Mouse (Mus musculus): Measurements from ENCODE around the gene Cldn14. TPM values are rescaled to one million over a fixed set of nuclear protein-coding genes. Genes with fewer than 3 reads are reported as not detected.
"Not testable (repeated sequence)": the region's sequence is repeated elsewhere in the genome, so short reads cannot be mapped to it uniquely, and the experiment has no call there.

Cldn14 gene
- polyA plus RNA-seq, 1 experiment from 2014 or later: not detected

- ATAC-seq (peak; percentile 40; the same call in 1 of the 2 replicates), DNase-seq (ENCODE audit: low spot score) (peak; percentile 74)
- Histone ChIP-seq H3K27ac (ENCODE audit: low read depth, low read length) (no peak overlapping the region), H3K36me3 (ENCODE audit: control insufficient read depth, insufficient read depth, low read length) (no peaks in the 10 kb centered on the region), H3K9ac (ENCODE audit: low read length) (no peak overlapping the region), H3K4me3 (ENCODE audit: low read depth, low read length) (no peak overlapping the region), H3K27me3 (replicated peaks; ENCODE audit: control insufficient read depth, insufficient read depth, low read length) (no peaks in the 10 kb centered on the region; the same call in 1 of the 2 replicates), H3K9me3 (replicated peaks; ENCODE audit: control insufficient read depth, low read length) (no peaks in the 10 kb centered on the region), H3K4me1 (ENCODE audit: control insufficient read depth, insufficient read depth, low read length) (peaks cover 10% of the 10 kb centered on the region), H3K4me2 (ENCODE audit: low read length) (no peak overlapping the region)
- WGBS: 67% methylated on average over 12 of the region's 12 CpGs
Observed at GRCm38 (mm10) chr16:94038272-94038985, 29.8 kb upstream of the Cldn14 start.

- Histone ChIP-seq H3K4me2 (ENCODE audit: low read length) (no peak overlapping the region), H3K27ac (ENCODE audit: low read depth, low read length) (no peak overlapping the region), H3K4me1 (ENCODE audit: control insufficient read depth, insufficient read depth, low read length) (peaks cover 10% of the 10 kb centered on the region), H3K9ac (ENCODE audit: low read length) (no peak overlapping the region), H3K4me3 (ENCODE audit: low read depth, low read length) (no peak overlapping the region), H3K9me3 (replicated peaks; ENCODE audit: control insufficient read depth, low read length) (no peaks in the 10 kb centered on the region), H3K36me3 (ENCODE audit: control insufficient read depth, insufficient read depth, low read length) (no peaks in the 10 kb centered on the region), H3K27me3 (replicated peaks; ENCODE audit: control insufficient read depth, insufficient read depth, low read length) (no peaks in the 10 kb centered on the region; the same call in 1 of the 2 replicates)
- ATAC-seq (no peak), DNase-seq (ENCODE audit: low spot score) (no peak)
- 94% methylated on average over 7 of the region's 7 CpGs for WGBS
Observed at GRCm38 (mm10) chr16:94037280-94037679, 28.6 kb upstream of the Cldn14 start.

- 85% methylated on average over 9 of the region's 9 CpGs for WGBS
- no peak overlapping the region for H3K4me3 ChIP-seq (ENCODE audit: low read depth, low read length)
Observed at GRCm38 (mm10) chr16:94034152-94034551, 25.5 kb upstream of the Cldn14 start.

GRCm38 (mm10) chr16:94032270-94032669, 23.6 kb upstream of the Cldn14 start:
- WGBS: 92% methylated on average over 5 of the region's 5 CpGs
- H3K27me3 ChIP-seq (replicated peaks; ENCODE audit: control insufficient read depth, insufficient read depth, low read length): no peaks in the 10 kb centered on the region
- H3K27ac ChIP-seq (ENCODE audit: low read depth, low read length): no peak overlapping the region
- no peaks in the 10 kb centered on the region for H3K36me3 ChIP-seq (ENCODE audit: control insufficient read depth, insufficient read depth, low read length)
- H3K4me2 ChIP-seq (ENCODE audit: low read length): no peak overlapping the region
- no peaks in the 10 kb centered on the region for H3K9me3 ChIP-seq (replicated peaks; ENCODE audit: control insufficient read depth, low read length)
- ATAC-seq: no peak
- H3K4me3 ChIP-seq (ENCODE audit: low read depth, low read length): no peak overlapping the region
- DNase-seq (ENCODE audit: low spot score): no peak
- no peaks in the 10 kb centered on the region for H3K4me1 ChIP-seq (ENCODE audit: control insufficient read depth, insufficient read depth, low read length)
- H3K9ac ChIP-seq (ENCODE audit: low read length): no peak overlapping the region

More at GRCm38 (mm10) chr16:94034152-94034551, 25.5 kb upstream of the Cldn14 start:
- Histone ChIP-seq H3K27me3 (replicated peaks; ENCODE audit: control insufficient read depth, insufficient read depth, low read length) (no peaks in the 10 kb centered on the region), H3K9ac (ENCODE audit: low read length) (no peak overlapping the region), H3K9me3 (replicated peaks; ENCODE audit: control insufficient read depth, low read length) (no peaks in the 10 kb centered on the region), H3K27ac (ENCODE audit: low read depth, low read length) (no peak overlapping the region), H3K36me3 (ENCODE audit: control insufficient read depth, insufficient read depth, low read length) (no peaks in the 10 kb centered on the region), H3K4me2 (ENCODE audit: low read length) (no peak overlapping the region), H3K4me1 (ENCODE audit: control insufficient read depth, insufficient read depth, low read length) (no peaks in the 10 kb centered on the region)
- DNase-seq (ENCODE audit: low spot score) (no peak), ATAC-seq (no peak)

GRCm38 (mm10) chr16:94023352-94024280, 15.0 kb upstream of the Cldn14 start:
- Histone ChIP-seq H3K36me3 (ENCODE audit: control insufficient read depth, insufficient read depth, low read length) (no peaks in the 10 kb centered on the region), H3K27me3 (replicated peaks; ENCODE audit: control insufficient read depth, insufficient read depth, low read length) (no peaks in the 10 kb centered on the region), H3K4me1 (ENCODE audit: control insufficient read depth, insufficient read depth, low read length) (no peaks in the 10 kb centered on the region), H3K9ac (ENCODE audit: low read length) (no peak overlapping the region), H3K9me3 (replicated peaks; ENCODE audit: control insufficient read depth, low read length) (no peaks in the 10 kb centered on the region), H3K4me3 (ENCODE audit: low read depth, low read length) (no peak overlapping the region), H3K27ac (ENCODE audit: low read depth, low read length) (no peak overlapping the region), H3K4me2 (ENCODE audit: low read length) (no peak overlapping the region)
- ATAC-seq (no peak), DNase-seq (ENCODE audit: low spot score) (no peak)
- 80% methylated on average over 28 of the region's 28 CpGs for WGBS

- H3K27me3 ChIP-seq (replicated peaks; ENCODE audit: control insufficient read depth, insufficient read depth, low read length): not testable (repeated sequence)
- 71% methylated on average over 8 of the region's 8 CpGs for WGBS
Observed at GRCm38 (mm10) chr16:94019725-94020124, 11.1 kb upstream of the Cldn14 start.

GRCm38 (mm10) chr16:94017953-94018352, 9.3 kb upstream of the Cldn14 start:
- ATAC-seq (no peak), DNase-seq (ENCODE audit: low spot score) (no peak)
- no peaks in the 10 kb centered on the region for H3K9me3 ChIP-seq (replicated peaks; ENCODE audit: control insufficient read depth, low read length)
- no peaks in the 10 kb centered on the region for H3K36me3 ChIP-seq (ENCODE audit: control insufficient read depth, insufficient read depth, low read length)
- no peak overlapping the region for H3K9ac ChIP-seq (ENCODE audit: low read length)
- WGBS: 72% methylated on average over 4 of the region's 4 CpGs
- H3K4me2 ChIP-seq (ENCODE audit: low read length): no peak overlapping the region
- no peak overlapping the region for H3K4me3 ChIP-seq (ENCODE audit: low read depth, low read length)
- no peak overlapping the region for H3K27ac ChIP-seq (ENCODE audit: low read depth, low read length)
- H3K27me3 ChIP-seq (replicated peaks; ENCODE audit: control insufficient read depth, insufficient read depth, low read length): no peaks in the 10 kb centered on the region
- no peaks in the 10 kb centered on the region for H3K4me1 ChIP-seq (ENCODE audit: control insufficient read depth, insufficient read depth, low read length)

More at GRCm38 (mm10) chr16:94019725-94020124, 11.1 kb upstream of the Cldn14 start:
- H3K36me3 ChIP-seq (ENCODE audit: control insufficient read depth, insufficient read depth, low read length); H3K4me3 ChIP-seq (ENCODE audit: low read depth, low read length); ATAC-seq; H3K4me2 ChIP-seq (ENCODE audit: low read length); DNase-seq (ENCODE audit: low spot score); H3K27ac ChIP-seq (ENCODE audit: low read depth, low read length); H3K4me1 ChIP-seq (ENCODE audit: control insufficient read depth, insufficient read depth, low read length); H3K9ac ChIP-seq (ENCODE audit: low read length); H3K9me3 ChIP-seq (replicated peaks; ENCODE audit: control insufficient read depth, low read length): not testable (repeated sequence)

- Histone ChIP-seq H3K9ac (ENCODE audit: low read length) (no peak overlapping the region), H3K36me3 (ENCODE audit: control insufficient read depth, insufficient read depth, low read length) (no peaks in the 10 kb centered on the region), H3K4me1 (ENCODE audit: control insufficient read depth, insufficient read depth, low read length) (no peaks in the 10 kb centered on the region), H3K27ac (ENCODE audit: low read depth, low read length) (no peak overlapping the region), H3K27me3 (replicated peaks; ENCODE audit: control insufficient read depth, insufficient read depth, low read length) (no peaks in the 10 kb centered on the region), H3K4me2 (ENCODE audit: low read length) (no peak overlapping the region), H3K4me3 (ENCODE audit: low read depth, low read length) (no peak overlapping the region), H3K9me3 (replicated peaks; ENCODE audit: control insufficient read depth, low read length) (no peaks in the 10 kb centered on the region)
- ATAC-seq (no peak), DNase-seq (ENCODE audit: low spot score) (no peak)
- 81% methylated on average over 5 of the region's 5 CpGs for WGBS
Observed at GRCm38 (mm10) chr16:94014489-94015096, 6.0 kb upstream of the Cldn14 start.

All from forebrain, embryonic 14.5 days (tissue).